Comparison of ENCODE assay signal across 11 mouse cellular contexts in genomic region chr5:53469098-53469776, GRCm38 (mm10). TPM values are rescaled to one million over a fixed set of nuclear protein-coding genes. Genes with fewer than 3 reads are reported as not detected.
DNase-seq lines count a peak whose midpoint lies in the region; ATAC-seq and TF ChIP-seq lines count a peak whose summit lies in the region.
"Had no signal": no experiment of that assay in that cellular context is flagged by ENCODE, and none has a peak within 500 bp of the region (broad histone marks: within the 10 kb centered on the region; RNA-seq: fewer than 3 reads in every experiment).

No protein-coding gene starts in this region.

- no peaks in the 10 kb centered on the region for H3K9me3 ChIP-seq in lung, embryonic 15.5 days
- no peaks in the 10 kb centered on the region for H3K9me3 ChIP-seq in heart, embryonic 14.5 days (ENCODE audit: control insufficient read depth, low read length)
- H3K9me3 ChIP-seq in kidney, postnatal 0 days (replicated peaks; ENCODE audit: low read length), result no peaks in the 10 kb centered on the region
- no peaks in the 10 kb centered on the region for H3K9me3 ChIP-seq in stomach, embryonic 16.5 days (replicated peaks; ENCODE audit: control insufficient read depth, low read length)
- H3K9me3 ChIP-seq: neural tube, embryonic 13.5 days had no signal

- no peaks in the 10 kb centered on the region for H3K36me3 ChIP-seq in lung, embryonic 15.5 days
- H3K36me3 ChIP-seq in heart, embryonic 14.5 days (ENCODE audit: control insufficient read depth, insufficient read depth, low read length), result no peaks in the 10 kb centered on the region
- no peaks in the 10 kb centered on the region for H3K36me3 ChIP-seq in kidney, postnatal 0 days (ENCODE audit: insufficient read depth, low read length)
- H3K36me3 ChIP-seq in stomach, embryonic 16.5 days (ENCODE audit: control insufficient read depth, insufficient read depth, low read length), result no peaks in the 10 kb centered on the region
- H3K36me3 ChIP-seq: neural tube, embryonic 13.5 days had no signal

- 48% methylated on average over 6 of the region's 6 CpGs for WGBS in lung, embryonic 15.5 days
- WGBS in lung, adult 2 months, result 52% methylated on average over 6 of the region's 6 CpGs
- 38% methylated on average over 6 of the region's 6 CpGs for WGBS in heart, embryonic 14.5 days
- WGBS in kidney, postnatal 0 days, result 58% methylated on average over 6 of the region's 6 CpGs
- 53% methylated on average over 6 of the region's 6 CpGs for WGBS in stomach, embryonic 16.5 days

- H3K4me1 ChIP-seq in lung, embryonic 15.5 days, result peaks cover 27% of the 10 kb centered on the region
- H3K4me1 ChIP-seq in lung, adult 2 months (ENCODE audit: control insufficient read depth, insufficient read depth, low read length), result peaks cover 3% of the 10 kb centered on the region; the same call in 1 of the 2 replicates
- peaks cover 25 to 26% of the 10 kb centered on the region in 2 experiments for H3K4me1 ChIP-seq in heart, embryonic 14.5 days (ENCODE audit: control insufficient read depth in 2 of 2, insufficient read depth in 2 of 2, low read length in 2 of 2)
- 0 out of 2 replicates have a peak, but pooled peaks cover 3% of the 10 kb centered on the region for H3K4me1 ChIP-seq in kidney, postnatal 0 days (replicated peaks; ENCODE audit: insufficient read depth, low read length)
- H3K4me1 ChIP-seq in stomach, embryonic 16.5 days (ENCODE audit: control insufficient read depth, insufficient read depth, low read length), result peaks cover 10% of the 10 kb centered on the region

- peak overlapping the region; percentile 25; the same call in 1 of the 2 replicates for H3K27ac ChIP-seq in lung, embryonic 15.5 days
- peak overlapping the region; percentile 64 to 68 for H3K27ac ChIP-seq in heart, embryonic 14.5 days (replicated peaks in 1 of 2; ENCODE audit: control insufficient read depth in 1 of 2, insufficient read depth in 1 of 2, low read depth in 2 of 2, low read length in 2 of 2)
- H3K27ac ChIP-seq in kidney, postnatal 0 days, result peak overlapping the region; percentile 20; the same call in 1 of the 2 replicates
- 0 out of 2 replicates have a peak overlapping the region, but pooled peaks have one; percentile 6 for H3K27ac ChIP-seq in stomach, embryonic 16.5 days (ENCODE audit: low read length)
- H3K27ac ChIP-seq: neural tube, embryonic 13.5 days had no signal

- H3K27me3 ChIP-seq in lung, embryonic 15.5 days, result no peaks in the 10 kb centered on the region
- H3K27me3 ChIP-seq in heart, embryonic 14.5 days (ENCODE audit: control insufficient read depth, insufficient read depth, low read length), result no peaks in the 10 kb centered on the region
- H3K27me3 ChIP-seq in kidney, postnatal 0 days (ENCODE audit: insufficient read depth, low read length), result no peaks in the 10 kb centered on the region
- H3K27me3 ChIP-seq in stomach, embryonic 16.5 days (ENCODE audit: control insufficient read depth, insufficient read depth, low read length), result no peaks in the 10 kb centered on the region; the same call in 1 of the 2 replicates
- H3K27me3 ChIP-seq: CH12.LX had no signal

- no peak for DNase-seq in lung, adult 2 months
- DNase-seq in kidney, postnatal 0 days (ENCODE audit: low spot score), result no peak
- DNase-seq in cerebellum, postnatal 4 days (ENCODE audit: low spot score in 2 of 2), result no peak
- DNase-seq in thymus, postnatal 4 days, result no peak
- DNase-seq: adrenal gland, postnatal 36 days had no signal

- TF ChIP-seq POLR2A in lung, adult 2 months (IDR thresholded peaks at IDR 0.05; ENCODE audit: borderline replicate concordance, extremely low read depth, low read depth, low read length), result no peak

- no peak overlapping the region for H3K4me2 ChIP-seq in lung, embryonic 15.5 days
- H3K4me2 ChIP-seq in heart, embryonic 14.5 days (ENCODE audit: low read length), result peak overlapping the region; percentile 53
- 0 out of 2 replicates have a peak overlapping the region, but pooled peaks have one; percentile 10 for H3K4me2 ChIP-seq in kidney, postnatal 0 days (ENCODE audit: low read length)
- peak overlapping the region; percentile 10; the same call in 1 of the 2 replicates for H3K4me2 ChIP-seq in stomach, embryonic 16.5 days (ENCODE audit: low read depth, low read length)
- H3K4me2 ChIP-seq: neural tube, embryonic 13.5 days had no signal

- no peak overlapping the region for H3K4me3 ChIP-seq in lung, embryonic 15.5 days
- H3K4me3 ChIP-seq in lung, adult 2 months (replicated peaks; ENCODE audit: extremely low read depth, low read depth, low read length), result no peak overlapping the region
- H3K4me3 ChIP-seq in heart, embryonic 14.5 days (ENCODE audit: control insufficient read depth in 1 of 2, insufficient read depth in 1 of 2, low read depth in 1 of 2, low read length in 2 of 2), result peak overlapping the region; percentile 16 to 23
- no peak overlapping the region for H3K4me3 ChIP-seq in kidney, postnatal 0 days (replicated peaks; ENCODE audit: low read depth, low read length)
- H3K4me3 ChIP-seq in stomach, embryonic 16.5 days (replicated peaks; ENCODE audit: low read length), result no peak overlapping the region
- H3K4me3 ChIP-seq: neural tube, embryonic 13.5 days had no signal

- ATAC-seq in lung, embryonic 15.5 days (ENCODE audit: borderline replicate concordance, extremely low read depth, low FRiP score, low TSS enrichment), result no peak
- ATAC-seq in heart, embryonic 14.5 days (ENCODE audit: insufficient number of reproducible peaks, insufficient read depth, low FRiP score, low read depth), result no peak
- ATAC-seq in kidney, postnatal 0 days (replicated peaks; ENCODE audit: low FRiP score, low read depth), result 0 out of 2 replicates have a peak, but pooled peaks have one; percentile 35
- ATAC-seq in stomach, embryonic 16.5 days (ENCODE audit: insufficient read depth, low FRiP score), result no peak
- no peak for ATAC-seq in erythroblast, adult 5-6 weeks (replicated peaks; ENCODE audit: low FRiP score, poor library complexity, severe bottlenecking)

- 0 out of 2 replicates have a peak overlapping the region, but pooled peaks have one; percentile 20 for H3K9ac ChIP-seq in lung, embryonic 15.5 days
- peak overlapping the region; percentile 18; the same call in 1 of the 2 replicates for H3K9ac ChIP-seq in heart, embryonic 14.5 days (ENCODE audit: low read length)
- H3K9ac ChIP-seq in kidney, postnatal 0 days (ENCODE audit: low read depth, low read length), result no peak overlapping the region
- H3K9ac ChIP-seq in stomach, embryonic 16.5 days (ENCODE audit: low read length), result no peak overlapping the region
- H3K9ac ChIP-seq: neural tube, embryonic 13.5 days had no signal

- TF ChIP-seq CTCF in lung, adult 2 months (IDR thresholded peaks at IDR 0.05; ENCODE audit: insufficient read depth, low read length), result no peak
- TF ChIP-seq CTCF in kidney, postnatal 0 days (IDR thresholded peaks at IDR 0.05; ENCODE audit: low read depth), result no peak

RNA-seq across cellular contexts. Expression of gene Rbpj, which starts 3.3 kb away (rescaled TPM):
- 38.2 and 40.2 TPM in 2 replicates for polyA plus RNA-seq in lung, embryonic 15.5 days (2015; fragmentation: Nextera tagmentation; extraction: Ambion mirVana)
- polyA plus RNA-seq in lung, adult 2 months (2012; rRNA removed), result 15.2 and 17.5 TPM in 2 replicates
- 23.9 and 24.1 TPM in 2 replicates for polyA plus RNA-seq in heart, embryonic 14.5 days (2014; fragmentation: Nextera tagmentation; extraction: Ambion mirVana)
- 25.9 and 28.2 TPM in 2 replicates for polyA plus RNA-seq in kidney, postnatal 0 days (2015; fragmentation: Nextera tagmentation; extraction: Ambion mirVana)
- 29.4 and 30.0 TPM in 2 replicates for polyA plus RNA-seq in stomach, embryonic 16.5 days (2015; fragmentation: Nextera tagmentation; extraction: Ambion mirVana)
- total RNA-seq in erythroblast, adult 5-6 weeks (2015; ENCODE audit: low replicate concordance), result 13.4 and 15.2 TPM in 2 replicates
- 9.6 and 10.0 TPM in 2 replicates for total RNA-seq in erythroblast, adult 5-6 weeks (2017; ENCODE audit: low replicate concordance)

Comparison
In these comparisons a context has a peak if more than half of its experiments do, and no peak if none do; other contexts are left out.
1. H3K27ac ChIP-seq: peak in every context shown above with its lines; median percentile 66 in heart, embryonic 14.5 days; 25 in lung, embryonic 15.5 days; 20 in kidney, postnatal 0 days; 6 in stomach, embryonic 16.5 days.
2. H3K4me3 ChIP-seq: peak in heart, embryonic 14.5 days (2 of 2); none in lung, embryonic 15.5 days (single experiment), lung, adult 2 months (single experiment), kidney, postnatal 0 days (single experiment) and stomach, embryonic 16.5 days (single experiment).
3. H3K9ac ChIP-seq: peak in lung, embryonic 15.5 days (single experiment) and heart, embryonic 14.5 days (single experiment); none in kidney, postnatal 0 days (single experiment) and stomach, embryonic 16.5 days (single experiment).